Mouse (Mus musculus): ENCODE results near the gene Ms4a1.

DNA sequence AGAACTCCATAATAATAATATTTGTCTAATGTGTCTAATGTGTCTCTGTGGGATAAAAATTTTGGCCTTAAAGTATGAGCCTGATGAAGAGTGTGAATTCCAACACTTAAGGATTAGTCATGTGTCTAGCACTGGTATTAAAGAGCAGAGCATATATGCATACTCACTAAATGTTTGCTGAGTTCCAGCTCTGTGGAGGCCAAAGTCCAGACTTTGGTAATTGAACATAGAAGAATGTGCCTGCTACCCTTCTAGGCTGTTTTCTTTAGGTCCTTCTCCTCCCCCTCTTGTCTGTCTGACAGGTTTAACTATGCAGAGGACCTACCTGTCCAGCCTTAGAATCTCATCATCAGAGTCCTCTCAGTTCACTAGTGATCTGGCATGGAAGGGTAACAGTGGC lies 30.2 kb downstream of the Ms4a1 start:
- TF ChIP-seq POLR2A (IDR thresholded peaks at IDR 0.05; ENCODE audit: low read depth, low read length) (no peak), CTCF (IDR thresholded peaks at IDR 0.05; ENCODE audit: extremely low read depth, insufficient read depth, insufficient read length, insufficient replicate concordance) (no peak)
